13 mouse cellular contexts compared by ENCODE assay signal in the genomic region with DNA sequence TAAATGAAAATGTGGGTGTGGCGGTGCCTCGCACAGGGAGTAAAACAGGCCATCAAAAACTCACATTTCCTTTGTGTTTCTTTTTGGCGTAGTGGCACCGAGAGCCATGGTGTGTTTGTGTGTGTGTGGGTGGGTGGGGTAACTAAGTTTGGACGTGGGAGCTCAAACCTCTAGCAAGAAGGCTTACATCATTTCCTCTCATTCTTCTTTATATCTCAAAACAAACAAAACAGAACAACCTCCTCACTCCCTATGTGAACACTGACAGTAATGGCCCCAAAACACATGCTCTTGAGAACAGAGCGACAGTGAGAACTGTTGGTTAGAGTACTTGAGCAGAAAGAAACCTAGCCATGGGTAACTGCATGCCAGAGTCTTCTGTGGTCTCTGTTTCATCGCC.
"Had no signal": no experiment of that assay in that cellular context is flagged by ENCODE, and none has a peak within 500 bp of the region (broad histone marks: within the 10 kb centered on the region; RNA-seq: fewer than 3 reads in every experiment).

No protein-coding gene starts in this region.

- H3K27me3 ChIP-seq: liver, embryonic 15.5 days; megakaryocyte, embryonic 14.5 days; midbrain, embryonic 15.5 days; neural tube, embryonic 12.5 days had no signal

- H3K9me3 ChIP-seq: liver, embryonic 15.5 days; midbrain, embryonic 15.5 days; neural tube, embryonic 12.5 days had no signal

- H3K4me3 ChIP-seq: left cerebral cortex, adult 2 months; limb, embryonic 10.5 days; liver, embryonic 15.5 days; megakaryocyte, embryonic 14.5 days; midbrain, embryonic 15.5 days; neural tube, embryonic 12.5 days had no signal

- H3K9ac ChIP-seq: liver, embryonic 15.5 days; lung, embryonic 14.5 days; midbrain, embryonic 15.5 days; neural tube, embryonic 12.5 days had no signal

- H3K4me1 ChIP-seq: liver, embryonic 15.5 days; megakaryocyte, embryonic 14.5 days; midbrain, embryonic 15.5 days; neural tube, embryonic 12.5 days had no signal

- DNase-seq: kidney, postnatal 25 days; lung, embryonic 14.5 days; thymus, postnatal 4 days had no signal

- ATAC-seq: midbrain, embryonic 15.5 days had no signal

- H3K36me3 ChIP-seq: liver, embryonic 15.5 days; midbrain, embryonic 15.5 days; neural tube, embryonic 12.5 days had no signal

- H3K27ac ChIP-seq: left cerebral cortex, adult 2 months; limb, embryonic 10.5 days; liver, embryonic 15.5 days; macrophage; midbrain, embryonic 15.5 days; neural tube, embryonic 12.5 days; stomach, postnatal 0 days had no signal

- H3K4me2 ChIP-seq: liver, embryonic 11.5 days; liver, embryonic 15.5 days; lung, embryonic 14.5 days; midbrain, embryonic 11.5 days; midbrain, embryonic 15.5 days; neural tube, embryonic 12.5 days had no signal
